Mouse (Mus musculus): ENCODE results near the gene Tmem45b.

The Tmem45b gene

GRCm38 (mm10) chr9:31400441-31400840, 63.8 kb downstream of the Tmem45b start:
- DNase-seq (ENCODE audit: low read depth) = peak; percentile 72

DNA sequence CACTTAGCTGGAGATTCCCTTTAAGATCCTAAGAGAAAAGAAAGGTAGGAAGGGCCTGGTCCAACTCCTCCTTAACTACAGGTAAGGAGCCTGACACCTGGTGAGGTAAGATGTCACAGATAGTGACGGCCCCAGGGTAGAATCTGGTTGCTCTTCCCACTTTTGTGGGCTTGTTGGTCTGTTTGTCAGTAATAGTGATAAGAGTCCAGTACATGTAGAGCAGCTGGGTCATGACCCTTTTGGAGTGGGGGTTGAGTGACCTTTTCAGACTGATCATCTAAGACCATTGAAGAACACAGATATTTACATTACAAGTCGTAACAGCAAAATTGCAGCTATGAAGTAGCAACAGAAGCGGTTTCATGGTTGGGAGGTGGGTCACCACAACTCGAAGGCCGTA, 77.1 kb downstream of the Tmem45b start:
- no peak for DNase-seq (ENCODE audit: low read depth)

DNA sequence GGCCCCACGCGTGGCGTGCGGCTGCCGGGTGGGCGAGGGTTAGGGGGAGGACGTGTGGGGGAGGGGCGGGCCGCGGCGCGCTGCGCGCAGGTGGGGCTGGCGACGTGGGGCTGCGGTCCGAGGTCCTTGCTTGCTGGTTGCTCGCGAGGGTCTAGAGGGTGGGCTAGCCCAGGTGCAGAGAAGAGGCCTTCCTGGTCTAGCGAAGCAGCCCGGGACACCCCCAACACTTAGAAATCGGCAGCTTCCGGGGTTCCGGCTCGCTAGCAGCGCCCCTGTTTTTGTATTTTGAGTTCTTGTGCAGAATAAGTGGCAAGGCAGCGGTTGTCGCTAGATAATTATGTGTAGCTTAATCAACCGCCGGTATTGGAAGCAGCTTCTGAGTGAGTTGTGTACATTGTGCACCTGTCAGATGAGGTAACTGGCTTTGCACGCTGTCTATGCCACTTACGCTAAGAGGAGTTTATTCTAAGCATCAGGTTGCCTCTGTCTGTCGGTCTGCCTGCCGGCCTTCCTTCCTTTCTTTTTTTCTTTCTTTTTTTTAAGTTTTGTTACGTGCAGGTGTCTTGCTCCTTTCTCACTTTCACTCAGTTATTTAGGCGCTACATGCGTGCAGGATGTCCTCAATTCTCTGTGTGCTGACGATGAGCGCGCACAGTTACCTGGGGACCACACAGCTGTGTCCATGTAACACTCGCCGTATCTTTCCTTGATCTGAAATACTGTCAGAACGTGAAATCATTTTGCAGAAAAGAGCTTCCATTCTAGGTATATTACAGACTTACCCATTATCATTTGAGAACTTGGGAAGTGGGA, 77.7 kb downstream of the Tmem45b start:
- no peak for DNase-seq (ENCODE audit: low read depth)

- peak; percentile 97 for DNase-seq (ENCODE audit: low read depth)
These were observed 78.3 kb downstream of the Tmem45b start, which contains the start of gene Nfrkb for GRCm38 (mm10) chr9:31385947-31386354. Gene Nfrkb, plus strand, starts transcription at chr9:31386192.

GRCm38 (mm10) chr9:31385500-31385869, 78.8 kb downstream of the Tmem45b start:
- DNase-seq (ENCODE audit: low read depth) = peak; percentile 37

- DNase-seq (ENCODE audit: low read depth) = no peak
These were observed 79.3 kb downstream of the Tmem45b start for GRCm38 (mm10) chr9:31384786-31385499.

GRCm38 (mm10) chr9:31376661-31377060, 87.6 kb downstream of the Tmem45b start:
- DNase-seq (ENCODE audit: low read depth) = no peak
